Mouse (Mus musculus): ENCODE measurements at regions not wholly inside any gene's neighbourhood (a gene's known extent, or its start where the extent isn't known, plus 50 kb on each side); places are given as distances from the start of the nearest gene placed in this dataset.

DNA sequence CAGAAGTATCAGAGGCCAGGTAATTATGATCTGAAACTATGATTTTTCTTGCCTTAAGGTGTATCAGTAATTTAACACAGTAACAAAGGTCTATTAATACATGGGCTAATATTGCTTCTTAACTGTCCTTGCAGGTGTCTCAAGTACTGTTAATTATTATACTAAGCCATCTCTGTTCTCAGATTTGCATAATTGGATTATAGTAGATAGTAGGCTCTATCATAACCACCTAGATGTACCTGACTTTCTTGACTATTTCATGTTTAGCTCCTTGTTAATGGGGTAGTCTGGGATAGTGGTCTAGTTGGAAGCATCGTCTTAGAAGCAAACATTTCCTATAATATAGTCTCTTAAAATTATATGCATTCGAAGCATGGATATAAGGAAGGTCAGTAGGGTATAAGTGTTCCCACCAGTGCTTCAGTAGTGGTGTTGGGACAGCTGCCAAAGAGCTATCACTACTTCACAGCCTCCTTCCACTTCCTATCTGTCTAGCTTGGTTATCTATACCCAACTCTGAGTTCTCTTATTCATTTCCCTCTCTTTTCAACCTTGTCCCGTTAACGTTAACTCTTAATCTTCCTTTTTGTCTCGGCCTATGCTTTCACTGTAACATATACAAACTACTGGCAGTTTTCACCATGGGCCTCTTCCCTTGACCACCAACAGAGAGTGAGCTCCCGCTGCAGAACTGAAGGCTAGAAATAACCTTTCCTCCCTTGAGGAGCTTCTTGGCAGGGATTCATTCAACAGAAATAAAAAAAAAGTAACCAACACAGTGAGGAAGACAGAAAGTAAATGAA, 630.9 kb upstream of the Lcorl start:
- H3K4me1 ChIP-seq: no peaks in the 10 kb centered on the region
- H3K4me3 ChIP-seq: no peak overlapping the region
- no peaks in the 10 kb centered on the region for H3K36me3 ChIP-seq
- WGBS: 67% methylated on average over 6 of the region's 6 CpGs
- no peak overlapping the region for H3K4me2 ChIP-seq
- no peak for ATAC-seq (ENCODE audit: insufficient number of reproducible peaks, low FRiP score, low TSS enrichment, low read depth)
- no peaks in the 10 kb centered on the region for H3K9me3 ChIP-seq
- no peaks in the 10 kb centered on the region for H3K27me3 ChIP-seq
- H3K9ac ChIP-seq: no peak overlapping the region
- H3K27ac ChIP-seq: no peak overlapping the region

DNA sequence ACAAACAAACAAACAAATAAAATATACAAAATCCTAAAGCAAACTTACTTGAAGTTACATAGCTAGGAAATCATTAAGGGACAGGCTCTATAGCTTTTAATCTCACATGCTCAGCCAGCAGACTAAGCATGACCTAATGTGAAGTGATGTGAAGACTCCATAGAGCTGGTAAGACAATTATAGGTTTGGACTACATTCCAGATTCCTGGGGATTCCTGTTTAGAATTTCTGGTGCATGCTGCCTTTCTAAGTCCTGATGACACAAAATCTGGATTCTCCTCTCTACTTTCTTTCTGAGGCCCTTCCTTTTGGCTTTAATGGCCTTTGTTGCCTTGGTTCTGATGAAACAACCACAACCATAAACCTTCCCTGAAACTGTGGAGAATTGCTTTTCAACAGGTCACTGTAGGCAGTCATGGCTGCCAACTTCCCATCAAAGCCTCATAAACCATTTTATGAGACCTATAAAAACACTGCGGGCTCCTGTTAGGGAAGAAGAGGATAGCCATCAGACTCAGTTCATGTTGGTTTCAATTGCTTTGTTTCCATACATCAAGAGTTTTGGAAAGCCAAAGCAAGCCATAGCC, 629.4 kb upstream of the Lcorl start:
- Histone ChIP-seq H3K27me3 (no peaks in the 10 kb centered on the region), H3K9ac (no peak overlapping the region), H3K36me3 (no peaks in the 10 kb centered on the region), H3K4me2 (no peak overlapping the region), H3K4me1 (no peaks in the 10 kb centered on the region), H3K27ac (no peak overlapping the region), H3K9me3 (no peaks in the 10 kb centered on the region), H3K4me3 (no peak overlapping the region)
- ATAC-seq (ENCODE audit: insufficient number of reproducible peaks, low FRiP score, low TSS enrichment, low read depth): no peak
- WGBS: 15% methylated on average over 1 of the region's 1 CpGs

DNA sequence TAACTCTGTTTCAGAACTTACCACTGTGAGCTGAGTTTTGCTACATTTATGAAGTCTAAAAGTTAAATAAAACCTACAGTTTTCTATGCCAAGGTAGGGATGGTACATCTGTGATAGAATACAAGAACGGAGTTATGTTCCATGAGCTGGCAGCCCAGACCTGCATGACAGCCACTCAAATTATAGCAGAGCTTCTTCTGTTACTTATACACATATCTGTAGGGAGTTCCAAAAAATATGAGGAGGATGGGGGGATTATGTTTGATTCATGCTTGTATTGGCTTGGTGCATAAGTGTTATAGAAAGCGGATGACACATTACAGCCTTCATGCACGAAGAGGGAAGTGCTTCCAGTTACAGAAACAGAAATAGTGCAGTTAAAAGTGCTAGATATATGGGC, 598.9 kb upstream of the Lcorl start:
- no peak overlapping the region for H3K4me2 ChIP-seq
- H3K9ac ChIP-seq: no peak overlapping the region
- WGBS: 87% methylated on average over 3 of the region's 3 CpGs
- no peaks in the 10 kb centered on the region for H3K9me3 ChIP-seq
- H3K27me3 ChIP-seq: no peaks in the 10 kb centered on the region
- no peaks in the 10 kb centered on the region for H3K4me1 ChIP-seq
- no peaks in the 10 kb centered on the region for H3K36me3 ChIP-seq
- no peak for ATAC-seq (ENCODE audit: insufficient number of reproducible peaks, low FRiP score, low TSS enrichment, low read depth)
- H3K4me3 ChIP-seq: no peak overlapping the region
- H3K27ac ChIP-seq: no peak overlapping the region

DNA sequence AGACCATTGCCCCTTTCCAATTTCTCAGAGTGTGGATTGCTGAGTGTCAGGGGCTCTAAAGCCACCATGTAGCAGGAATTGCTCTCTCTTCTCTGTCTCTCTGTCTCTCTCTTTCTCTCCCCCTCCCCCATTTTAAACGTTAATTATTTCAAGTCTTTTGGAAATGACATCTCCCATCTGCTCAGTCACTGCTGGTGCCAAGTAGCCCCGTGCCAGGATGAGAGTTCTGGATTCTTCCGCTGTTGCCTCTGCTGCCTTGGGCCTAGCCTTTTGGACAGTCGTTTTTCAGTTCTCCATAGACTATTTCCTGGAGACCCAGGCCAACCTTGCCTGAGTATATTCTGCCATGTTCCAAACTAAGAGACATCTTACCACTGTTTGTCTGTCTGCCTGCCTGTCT, 590.9 kb upstream of the Lcorl start:
- Histone ChIP-seq H3K4me3 (no peak overlapping the region), H3K9ac (no peak overlapping the region), H3K27ac (no peak overlapping the region), H3K36me3 (no peaks in the 10 kb centered on the region), H3K9me3 (no peaks in the 10 kb centered on the region), H3K27me3 (no peaks in the 10 kb centered on the region), H3K4me2 (no peak overlapping the region), H3K4me1 (peaks cover 6% of the 10 kb centered on the region)
- WGBS: 65% methylated on average over 4 of the region's 4 CpGs
- no peak for ATAC-seq (ENCODE audit: insufficient number of reproducible peaks, low FRiP score, low TSS enrichment, low read depth)

DNA sequence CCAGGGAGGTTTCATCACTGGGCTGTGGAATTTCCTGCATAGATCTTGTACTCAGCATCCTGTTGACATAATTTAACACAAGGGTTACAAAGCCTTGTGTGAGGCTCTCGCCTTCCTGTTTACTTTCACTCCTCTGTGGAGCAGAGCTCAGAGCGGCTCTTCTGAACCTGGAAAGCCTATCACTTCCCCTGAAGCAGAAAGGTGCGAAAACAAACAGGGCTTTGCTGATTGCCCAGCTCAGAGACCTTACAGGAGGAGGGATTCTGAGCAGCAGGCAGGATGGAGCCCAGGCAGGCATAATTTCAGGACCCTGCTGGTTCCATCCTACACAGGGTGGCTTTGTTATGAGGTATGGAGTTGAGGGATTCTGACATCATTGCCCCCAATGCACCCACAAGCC, 588.4 kb upstream of the Lcorl start:
- Histone ChIP-seq H3K4me3 (no peak overlapping the region), H3K36me3 (no peaks in the 10 kb centered on the region), H3K9me3 (no peaks in the 10 kb centered on the region), H3K9ac (no peak overlapping the region), H3K27ac (no peak overlapping the region), H3K4me1 (peaks cover 6% of the 10 kb centered on the region), H3K4me2 (no peak overlapping the region), H3K27me3 (no peaks in the 10 kb centered on the region)
- ATAC-seq (ENCODE audit: insufficient number of reproducible peaks, low FRiP score, low TSS enrichment, low read depth): no peak
- WGBS: 30% methylated on average over 3 of the region's 3 CpGs

GRCm38 (mm10) chr5:46445122-46445521, 587.7 kb upstream of the Lcorl start:
- Histone ChIP-seq H3K9ac (no peak overlapping the region), H3K36me3 (no peaks in the 10 kb centered on the region), H3K4me3 (no peak overlapping the region), H3K4me2 (no peak overlapping the region), H3K4me1 (peaks cover 6% of the 10 kb centered on the region), H3K27ac (no peak overlapping the region), H3K27me3 (no peaks in the 10 kb centered on the region), H3K9me3 (no peaks in the 10 kb centered on the region)
- WGBS: 37% methylated on average over 7 of the region's 7 CpGs
- ATAC-seq (ENCODE audit: insufficient number of reproducible peaks, low FRiP score, low TSS enrichment, low read depth): no peak

GRCm38 (mm10) chr5:46443805-46444340, 586.5 kb upstream of the Lcorl start:
- Histone ChIP-seq H3K9me3 (no peaks in the 10 kb centered on the region), H3K9ac (no peak overlapping the region), H3K4me1 (peaks cover 6% of the 10 kb centered on the region), H3K4me2 (peak overlapping the region; percentile 31; the same call in 1 of the 2 replicates), H3K4me3 (no peak overlapping the region; the same call in 1 of the 2 replicates), H3K36me3 (no peaks in the 10 kb centered on the region), H3K27me3 (no peaks in the 10 kb centered on the region), H3K27ac (no peak overlapping the region)
- ATAC-seq (ENCODE audit: insufficient number of reproducible peaks, low FRiP score, low TSS enrichment, low read depth): no peak
- WGBS: 8% methylated on average over 12 of the region's 12 CpGs

GRCm38 (mm10) chr5:46442600-46443248, 585.3 kb upstream of the Lcorl start:
- ATAC-seq (ENCODE audit: insufficient number of reproducible peaks, low FRiP score, low TSS enrichment, low read depth): 0 out of 2 replicates have a peak, but pooled peaks have one; percentile 44

GRCm38 (mm10) chr5:46441716-46442115, 584.3 kb upstream of the Lcorl start:
- Histone ChIP-seq H3K9me3 (no peaks in the 10 kb centered on the region), H3K4me3 (no peak overlapping the region), H3K4me1 (peaks cover 6% of the 10 kb centered on the region), H3K27me3 (no peaks in the 10 kb centered on the region), H3K27ac (no peak overlapping the region), H3K36me3 (no peaks in the 10 kb centered on the region), H3K4me2 (no peak overlapping the region), H3K9ac (no peak overlapping the region)
- no peak for ATAC-seq (ENCODE audit: insufficient number of reproducible peaks, low FRiP score, low TSS enrichment, low read depth)

More at GRCm38 (mm10) chr5:46442600-46443248, 585.3 kb upstream of the Lcorl start:
- Histone ChIP-seq H3K27me3 (no peaks in the 10 kb centered on the region), H3K4me2 (no peak overlapping the region), H3K4me1 (peaks cover 6% of the 10 kb centered on the region), H3K9ac (no peak overlapping the region), H3K36me3 (no peaks in the 10 kb centered on the region), H3K27ac (no peak overlapping the region), H3K4me3 (no peak overlapping the region), H3K9me3 (no peaks in the 10 kb centered on the region)
- 83% methylated on average over 6 of the region's 6 CpGs for WGBS

DNA sequence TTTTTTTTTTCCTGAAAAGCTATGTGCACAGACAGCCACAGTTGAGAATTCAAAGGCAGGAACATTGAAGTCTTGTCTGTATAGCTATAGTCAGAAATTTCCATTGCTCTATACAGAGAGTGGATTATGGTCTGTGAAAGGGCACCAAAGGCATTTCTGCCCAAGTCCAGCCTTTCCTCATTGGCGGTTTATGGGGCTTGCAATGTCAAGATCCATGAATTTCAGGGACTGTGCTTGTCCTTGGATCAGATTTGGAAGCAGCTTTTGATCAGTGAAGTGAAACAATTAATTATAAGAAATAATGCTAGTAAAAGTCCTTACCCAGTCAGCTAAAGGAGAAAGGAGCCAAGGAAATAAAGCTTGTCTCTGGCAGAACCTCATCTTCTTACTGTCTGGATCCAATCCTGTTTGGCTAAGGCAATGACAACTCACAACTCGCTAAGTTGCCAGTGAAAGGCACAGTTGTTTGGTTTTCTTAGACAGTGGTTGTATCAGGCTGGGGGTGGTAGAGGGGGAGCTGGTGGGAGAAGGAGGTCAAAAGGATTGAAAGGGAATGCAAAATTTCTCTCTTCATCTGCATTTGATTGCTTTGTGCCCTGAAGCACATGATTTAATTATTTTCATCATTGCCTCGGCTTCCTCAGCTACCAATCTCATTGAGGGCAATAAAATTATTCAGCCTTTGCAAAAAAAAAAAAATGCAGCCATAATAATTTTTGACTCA, 574.4 kb upstream of the Lcorl start:
- H3K27ac ChIP-seq: no peak overlapping the region
- no peak for ATAC-seq (ENCODE audit: insufficient number of reproducible peaks, low FRiP score, low TSS enrichment, low read depth)
- H3K36me3 ChIP-seq: no peaks in the 10 kb centered on the region
- H3K4me2 ChIP-seq: no peak overlapping the region
- no peaks in the 10 kb centered on the region for H3K27me3 ChIP-seq
- no peak overlapping the region for H3K9ac ChIP-seq
- no peaks in the 10 kb centered on the region for H3K9me3 ChIP-seq
- H3K4me1 ChIP-seq: no peaks in the 10 kb centered on the region
- no peak overlapping the region for H3K4me3 ChIP-seq
- 55% methylated on average over 3 of the region's 3 CpGs for WGBS

DNA sequence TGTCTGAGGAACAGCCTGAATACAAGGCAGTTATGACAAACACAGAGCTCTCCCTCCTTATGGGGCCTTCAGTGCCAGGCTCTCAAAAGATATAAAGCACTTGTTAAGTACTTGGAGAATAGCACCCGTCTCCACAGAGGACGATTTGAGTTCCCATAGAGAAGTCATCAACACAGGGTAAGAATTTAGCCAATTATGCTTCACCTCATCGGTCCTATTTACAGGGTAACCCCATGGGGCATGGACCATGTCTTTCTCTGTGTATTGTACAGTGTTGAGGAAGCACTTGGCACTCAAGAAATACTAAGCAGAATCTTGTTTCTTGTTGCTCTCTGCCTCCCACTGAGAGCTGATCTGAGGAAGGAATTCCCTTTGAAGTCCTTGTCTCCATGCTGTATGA, 565.3 kb upstream of the Lcorl start:
- WGBS: 84% methylated on average over 3 of the region's 3 CpGs
- Histone ChIP-seq H3K9ac (no peak overlapping the region), H3K4me1 (no peaks in the 10 kb centered on the region), H3K36me3 (no peaks in the 10 kb centered on the region), H3K9me3 (no peaks in the 10 kb centered on the region), H3K4me3 (no peak overlapping the region), H3K27ac (no peak overlapping the region), H3K27me3 (no peaks in the 10 kb centered on the region), H3K4me2 (no peak overlapping the region)
- no peak for ATAC-seq (ENCODE audit: insufficient number of reproducible peaks, low FRiP score, low TSS enrichment, low read depth)
